Mouse (Mus musculus) forebrain, postnatal 0 days (tissue): ENCODE data around the gene Get4. TPM values are rescaled to one million over a fixed set of nuclear protein-coding genes. Genes with fewer than 3 reads are reported as not detected.
A peak's percentile ranks its signal among the peaks of the same experiment; 100 is the strongest.

ENCODE experiments used
- ATAC-seq: fragments of 200-750 bp; cut with Nextera tagmentation; 2 replicates; pipeline ENCODE4 v1.8.0; 2017; ENCODE audit warnings: mild to moderate bottlenecking, moderate library complexity
- DNase-seq: peaks from one replicate; pipeline ENCODE4 v3.0.0-alpha.2; 2015
- H3K27ac ChIP-seq: fragments of 300-500 bp; sonication (generic); 2 replicates; pipeline ENCODE4 v1.5.1; 2014; ENCODE audit warnings: low read depth, mild to moderate bottlenecking, antibody characterized with exemption, low read length, moderate library complexity, mixed read lengths
- H3K27me3 ChIP-seq: fragments of 300-500 bp; sonication (generic); 2 replicates; pipeline ENCODE4 v1.6.1; 2014; ENCODE audit warnings: mild to moderate bottlenecking, low read length, mixed read lengths; ENCODE audit not compliant: insufficient read depth
- H3K36me3 ChIP-seq: fragments of 300-500 bp; sonication (generic); 2 replicates; pipeline ENCODE4 v1.6.1; 2014; ENCODE audit warnings: mild to moderate bottlenecking, moderate library complexity; ENCODE audit not compliant: insufficient read depth
- H3K4me1 ChIP-seq: fragments of 300-500 bp; sonication (generic); 2 replicates; pipeline ENCODE4 v1.6.1; 2014; ENCODE audit warnings: antibody characterized with exemption; ENCODE audit not compliant: insufficient read depth
- H3K4me2 ChIP-seq: fragments of 300-500 bp; sonication (generic); 2 replicates; pipeline ENCODE4 v1.6.1; 2014; ENCODE audit warnings: low read depth, mild to moderate bottlenecking, moderate library complexity
- H3K4me3 ChIP-seq: fragments of 300-500 bp; sonication (generic); 2 replicates; pipeline ENCODE4 v1.5.1; 2014; ENCODE audit warnings: low read depth, low read length, mixed read lengths
- H3K9ac ChIP-seq: fragments of 300-500 bp; sonication (generic); 2 replicates; pipeline ENCODE4 v1.6.1; 2014; ENCODE audit warnings: mild to moderate bottlenecking
- H3K9me3 ChIP-seq: fragments of 300-500 bp; sonication (generic); 2 replicates; pipeline ENCODE4 v1.6.1; 2016; ENCODE audit warnings: low read length
- CTCF ChIP-seq: sonication (generic); IDR thresholded peaks from 2 replicates; pipeline ENCODE4 v1.5.1; 2016; ENCODE audit warnings: antibody characterized with exemption, control low read depth, low read depth
- WGBS: fragments of 180-500 bp; shearing (Covaris S2); extraction: QIAGEN DNeasy Blood & Tissue Kit; methylation state at CpG from one replicate; pipeline ENCODE4 v1.1.7; 2014; 5-methylcytosine and 5-hydroxymethylcytosine counted together
- polyA plus RNA-seq: library from polyadenylated mRNA; unstranded; fragments of >200 nt; fragmentation: Nextera tagmentation; extraction: Ambion mirVana; gene quantifications from 2 replicates; pipeline ENCODE4 v1.2.1, GENCODE M21; 2015
- total RNA-seq: library from RNA; depleted of rRNA; stranded (reverse); fragments of >200 nt; gene quantifications from 2 replicates; pipeline ENCODE4 v1.2.3, GENCODE M21; 2014

Get4 gene
- total and polyA plus RNA-seq, 2 experiments from 2014 or later, result 48.8 to 139 TPM

- H3K36me3 ChIP-seq, result peaks cover 40% of the 10 kb centered on the region
- DNase-seq (no peak), ATAC-seq (no peak)
- H3K4me2 ChIP-seq, result no peak overlapping the region
- no peak overlapping the region for H3K9ac ChIP-seq
- no peaks in the 10 kb centered on the region for H3K27me3 ChIP-seq
- no peak overlapping the region for H3K27ac ChIP-seq
- H3K4me1 ChIP-seq, result no peaks in the 10 kb centered on the region
- no peak overlapping the region for H3K4me3 ChIP-seq
- no peaks in the 10 kb centered on the region for H3K9me3 ChIP-seq
- WGBS, result 86% methylated on average over 5 of the region's 5 CpGs
- no peak for TF ChIP-seq CTCF
These were observed 7.7 kb downstream of the Get4 start for GRCm38 (mm10) chr5:139259853-139260252.

GRCm38 (mm10) chr5:139261403-139261802, 9.3 kb downstream of the Get4 start:
- DNase-seq, result no peak
- no peak overlapping the region for H3K9ac ChIP-seq
- ATAC-seq, result no peak
- WGBS, result 93% methylated on average over 4 of the region's 4 CpGs
- H3K9me3 ChIP-seq, result no peaks in the 10 kb centered on the region
- no peaks in the 10 kb centered on the region for H3K27me3 ChIP-seq
- TF ChIP-seq CTCF, result no peak
- no peak overlapping the region for H3K27ac ChIP-seq
- no peak overlapping the region for H3K4me3 ChIP-seq
- peaks cover 55% of the 10 kb centered on the region for H3K36me3 ChIP-seq
- no peak overlapping the region for H3K4me2 ChIP-seq
- H3K4me1 ChIP-seq, result no peaks in the 10 kb centered on the region

- H3K36me3 ChIP-seq, result peaks cover 63% of the 10 kb centered on the region
- DNase-seq, result no peak
These were observed 15.5 kb downstream of the Get4 start for GRCm38 (mm10) chr5:139267661-139268060.

GRCm38 (mm10) chr5:139270806-139271521, 18.8 kb downstream of the Get4 start:
- DNase-seq (no peak), ATAC-seq (peak; percentile 23; the same call in 1 of the 2 replicates)
- no peaks in the 10 kb centered on the region for H3K27me3 ChIP-seq

More at GRCm38 (mm10) chr5:139267661-139268060, 15.5 kb downstream of the Get4 start:
- no peak for TF ChIP-seq CTCF
- Histone ChIP-seq H3K9me3 (no peaks in the 10 kb centered on the region), H3K27me3 (no peaks in the 10 kb centered on the region), H3K9ac (no peak overlapping the region), H3K4me1 (no peaks in the 10 kb centered on the region), H3K4me2 (no peak overlapping the region), H3K27ac (no peak overlapping the region), H3K4me3 (no peak overlapping the region)
- 88% methylated on average over 4 of the region's 4 CpGs for WGBS
- ATAC-seq, result no peak

GRCm38 (mm10) chr5:139271994-139272554, 19.9 kb downstream of the Get4 start:
- WGBS, result 61% methylated on average over 8 of the region's 8 CpGs
- no peak overlapping the region for H3K27ac ChIP-seq
- H3K4me2 ChIP-seq, result no peak overlapping the region
- peaks cover 23% of the 10 kb centered on the region for H3K36me3 ChIP-seq
- TF ChIP-seq CTCF, result no peak
- no peaks in the 10 kb centered on the region for H3K9me3 ChIP-seq
- H3K4me3 ChIP-seq, result no peak overlapping the region
- ATAC-seq, result no peak
- no peak overlapping the region for H3K9ac ChIP-seq
- H3K27me3 ChIP-seq, result no peaks in the 10 kb centered on the region
- H3K4me1 ChIP-seq, result no peaks in the 10 kb centered on the region
- no peak for DNase-seq

More at GRCm38 (mm10) chr5:139270806-139271521, 18.8 kb downstream of the Get4 start:
- Histone ChIP-seq H3K4me1 (no peaks in the 10 kb centered on the region), H3K9me3 (no peaks in the 10 kb centered on the region), H3K4me2 (no peak overlapping the region), H3K9ac (no peak overlapping the region), H3K27ac (peak overlapping the region; percentile 29; the same call in 1 of the 2 replicates), H3K36me3 (peaks cover 35% of the 10 kb centered on the region), H3K4me3 (no peak overlapping the region)
- 47% methylated on average over 16 of the region's 16 CpGs for WGBS
- no peak for TF ChIP-seq CTCF

- H3K36me3 ChIP-seq, result peaks cover 21% of the 10 kb centered on the region; the same call in 1 of the 2 replicates
- H3K4me3 ChIP-seq, result no peak overlapping the region
- ATAC-seq, result no peak
- no peaks in the 10 kb centered on the region for H3K4me1 ChIP-seq
- H3K27ac ChIP-seq, result no peak overlapping the region
- H3K4me2 ChIP-seq, result no peak overlapping the region
- H3K27me3 ChIP-seq, result no peaks in the 10 kb centered on the region
- WGBS, result 75% methylated on average over 8 of the region's 8 CpGs
- H3K9me3 ChIP-seq, result no peaks in the 10 kb centered on the region
- DNase-seq, result no peak
- no peak for TF ChIP-seq CTCF
- no peak overlapping the region for H3K9ac ChIP-seq
These were observed 25.2 kb downstream of the Get4 start for GRCm38 (mm10) chr5:139277287-139277686.
